Mouse (Mus musculus): ENCODE data around the gene Spi1. TPM values are rescaled to one million over a fixed set of nuclear protein-coding genes. Genes with fewer than 3 reads are reported as not detected.

Spi1 gene
- total RNA-seq, 2 experiments from 2014 or later: 48.5 to 60.5 TPM

GRCm38 (mm10) chr2:91157002-91157752, 75.0 kb downstream of the Spi1 start:
- ATAC-seq (replicated peaks; ENCODE audit: low FRiP score, poor library complexity, severe bottlenecking): no peak

- no peak for ATAC-seq (replicated peaks; ENCODE audit: low FRiP score, poor library complexity, severe bottlenecking)
Observed at GRCm38 (mm10) chr2:91160591-91160990, 78.4 kb downstream of the Spi1 start.

GRCm38 (mm10) chr2:91162952-91163351, 80.8 kb downstream of the Spi1 start:
- ATAC-seq (replicated peaks; ENCODE audit: low FRiP score, poor library complexity, severe bottlenecking): no peak

GRCm38 (mm10) chr2:91163532-91163931, 81.3 kb downstream of the Spi1 start:
- ATAC-seq (replicated peaks; ENCODE audit: low FRiP score, poor library complexity, severe bottlenecking): no peak

- no peak for ATAC-seq (replicated peaks; ENCODE audit: low FRiP score, poor library complexity, severe bottlenecking)
Observed at GRCm38 (mm10) chr2:91164991-91165390, 82.8 kb downstream of the Spi1 start.

Other genes with a start within 250 kb of the Spi1 start
- gene Mtch2, start 235.2 kb upstream of the Spi1 start, total RNA-seq (2015; ENCODE audit: low replicate concordance): 61.7 and 91.3 TPM in 2 replicates
- 37.2 and 37.7 TPM in 2 replicates for gene Mtch2, start 235.2 kb upstream of the Spi1 start, total RNA-seq (2017; ENCODE audit: low replicate concordance)
- gene C1qtnf4, start 196.5 kb upstream of the Spi1 start, total RNA-seq (2015; ENCODE audit: low replicate concordance): not detected in 2 replicates
- not detected in 2 replicates for gene C1qtnf4, start 196.5 kb upstream of the Spi1 start, total RNA-seq (2017; ENCODE audit: low replicate concordance)
- 1.7 and 5.8 TPM in 2 replicates for gene Kbtbd4, start 177.7 kb upstream of the Spi1 start, total RNA-seq (2015; ENCODE audit: low replicate concordance)
- 2.8 TPM in 2 replicates for gene Kbtbd4, start 177.7 kb upstream of the Spi1 start, total RNA-seq (2017; ENCODE audit: low replicate concordance)
- gene Ndufs3, start 177.6 kb upstream of the Spi1 start, total RNA-seq (2015; ENCODE audit: low replicate concordance): 36.2 and 37.3 TPM in 2 replicates
- 28.0 and 29.0 TPM in 2 replicates for gene Ndufs3, start 177.6 kb upstream of the Spi1 start, total RNA-seq (2017; ENCODE audit: low replicate concordance)
- 23.8 and 25.4 TPM in 2 replicates for gene Celf1, start 142.0 kb upstream of the Spi1 start, total RNA-seq (2015; ENCODE audit: low replicate concordance)
- 31.9 and 38.8 TPM in 2 replicates for gene Celf1, start 142.0 kb upstream of the Spi1 start, total RNA-seq (2017; ENCODE audit: low replicate concordance)
- gene Rapsn, start 46.8 kb upstream of the Spi1 start, total RNA-seq (2015; ENCODE audit: low replicate concordance): not detected in 2 replicates
- gene Rapsn, start 46.8 kb upstream of the Spi1 start, total RNA-seq (2017; ENCODE audit: low replicate concordance): not detected in 2 replicates
- gene Psmc3, start 28.4 kb upstream of the Spi1 start, total RNA-seq (2015; ENCODE audit: low replicate concordance): 24.8 and 40.8 TPM in 2 replicates
- gene Psmc3, start 28.4 kb upstream of the Spi1 start, total RNA-seq (2017; ENCODE audit: low replicate concordance): 76.4 and 132 TPM in 2 replicates
- 6.9 TPM in 1 of 2 replicates, not detected in the other for gene Slc39a13, start 12.0 kb upstream of the Spi1 start, total RNA-seq (2015; ENCODE audit: low replicate concordance)
- gene Slc39a13, start 12.0 kb upstream of the Spi1 start, total RNA-seq (2017; ENCODE audit: low replicate concordance): 0.98 and 4.2 TPM in 2 replicates
- 0.21 TPM in 1 of 2 replicates, not detected in the other for gene Mybpc3, start 35.8 kb downstream of the Spi1 start, total RNA-seq (2015; ENCODE audit: low replicate concordance)
- 0.56 TPM in 1 of 2 replicates, not detected in the other for gene Mybpc3, start 35.8 kb downstream of the Spi1 start, total RNA-seq (2017; ENCODE audit: low replicate concordance)
- 4.6 and 31.5 TPM in 2 replicates for gene Madd, start 101.4 kb downstream of the Spi1 start, total RNA-seq (2015; ENCODE audit: low replicate concordance)
- gene Madd, start 101.4 kb downstream of the Spi1 start, total RNA-seq (2017; ENCODE audit: low replicate concordance): 16.3 and 16.4 TPM in 2 replicates
- 1.3 TPM in 2 replicates for gene Nr1h3, start 120.4 kb downstream of the Spi1 start, total RNA-seq (2015; ENCODE audit: low replicate concordance)
- gene Nr1h3, start 120.4 kb downstream of the Spi1 start, total RNA-seq (2017; ENCODE audit: low replicate concordance): 0.34 and 6.4 TPM in 2 replicates
- gene Acp2, start 120.5 kb downstream of the Spi1 start, total RNA-seq (2015; ENCODE audit: low replicate concordance): 0.77 and 6.9 TPM in 2 replicates
- gene Acp2, start 120.5 kb downstream of the Spi1 start, total RNA-seq (2017; ENCODE audit: low replicate concordance): 3.2 and 4.5 TPM in 2 replicates
- gene Ddb2, start 154.6 kb downstream of the Spi1 start, total RNA-seq (2015; ENCODE audit: low replicate concordance): 1.3 and 2.5 TPM in 2 replicates
- gene Ddb2, start 154.6 kb downstream of the Spi1 start, total RNA-seq (2017; ENCODE audit: low replicate concordance): 1.5 and 1.7 TPM in 2 replicates
- not detected in 2 replicates for gene Pacsin3, start 173.6 kb downstream of the Spi1 start, total RNA-seq (2015; ENCODE audit: low replicate concordance)
- gene Pacsin3, start 173.6 kb downstream of the Spi1 start, total RNA-seq (2017; ENCODE audit: low replicate concordance): not detected in 2 replicates
- 11.3 and 23.1 TPM in 2 replicates for gene Arfgap2, start 182.6 kb downstream of the Spi1 start, total RNA-seq (2015; ENCODE audit: low replicate concordance)
- 18.7 and 28.9 TPM in 2 replicates for gene Arfgap2, start 182.6 kb downstream of the Spi1 start, total RNA-seq (2017; ENCODE audit: low replicate concordance)

Measured in erythroblast, adult 5-6 weeks (primary cell).